Mouse (Mus musculus) urinary bladder, postnatal 36 days (tissue): ENCODE data around the gene Ccdc188.
A peak's percentile ranks its signal among the peaks of the same experiment; 100 is the strongest.

ENCODE experiments used
- DNase-seq, 2 experiments: peaks; one replicate each; pipeline ENCODE4 v3.0.0; 2022; ENCODE audit warnings: low spot score in 2 of 2, mixed read lengths in 1 of 2

Gene Ccdc188

GRCm38 (mm10) chr16:18201620-18202019 lies 16.1 kb upstream of the Ccdc188 start:
- no peak for DNase-seq

GRCm38 (mm10) chr16:18202061-18202460 lies 15.6 kb upstream of the Ccdc188 start:
- no peak for DNase-seq

DNA sequence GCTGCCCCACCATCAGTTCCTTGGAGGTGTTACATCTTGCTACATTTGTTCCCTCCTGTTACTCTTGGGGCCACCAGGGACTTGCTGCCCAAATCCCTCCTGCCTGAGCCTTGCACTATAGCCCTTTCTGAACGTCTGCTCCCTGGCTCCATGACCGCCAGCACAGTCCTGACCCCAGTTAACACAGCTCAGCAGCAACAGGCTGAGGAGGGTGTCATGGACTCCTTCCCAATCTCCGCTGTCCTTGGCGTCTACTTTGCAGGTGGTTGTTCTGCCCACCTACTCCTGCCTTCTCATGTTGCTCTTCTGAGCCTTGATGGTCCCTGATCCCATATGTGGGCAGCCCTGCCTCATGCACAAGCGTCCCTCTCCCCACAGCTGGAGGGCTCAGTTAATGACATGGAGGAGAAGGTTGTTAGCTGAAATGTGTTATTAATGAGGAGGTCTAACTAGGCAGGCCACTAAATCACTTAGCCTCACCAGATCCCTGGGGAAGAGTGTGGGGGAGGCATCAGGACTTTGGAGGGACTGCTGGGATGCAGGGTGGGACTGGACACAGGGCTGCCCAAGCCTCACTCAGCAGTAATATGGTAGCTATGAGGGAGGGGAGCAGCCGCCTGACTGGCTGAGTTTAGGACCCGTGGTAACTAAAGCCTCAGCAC lies 14.1 kb upstream of the Ccdc188 start:
- no peak for DNase-seq

- DNase-seq, result peak; percentile 55 to 59
Observed at GRCm38 (mm10) chr16:18210701-18211416, 6.8 kb upstream of the Ccdc188 start.

DNA sequence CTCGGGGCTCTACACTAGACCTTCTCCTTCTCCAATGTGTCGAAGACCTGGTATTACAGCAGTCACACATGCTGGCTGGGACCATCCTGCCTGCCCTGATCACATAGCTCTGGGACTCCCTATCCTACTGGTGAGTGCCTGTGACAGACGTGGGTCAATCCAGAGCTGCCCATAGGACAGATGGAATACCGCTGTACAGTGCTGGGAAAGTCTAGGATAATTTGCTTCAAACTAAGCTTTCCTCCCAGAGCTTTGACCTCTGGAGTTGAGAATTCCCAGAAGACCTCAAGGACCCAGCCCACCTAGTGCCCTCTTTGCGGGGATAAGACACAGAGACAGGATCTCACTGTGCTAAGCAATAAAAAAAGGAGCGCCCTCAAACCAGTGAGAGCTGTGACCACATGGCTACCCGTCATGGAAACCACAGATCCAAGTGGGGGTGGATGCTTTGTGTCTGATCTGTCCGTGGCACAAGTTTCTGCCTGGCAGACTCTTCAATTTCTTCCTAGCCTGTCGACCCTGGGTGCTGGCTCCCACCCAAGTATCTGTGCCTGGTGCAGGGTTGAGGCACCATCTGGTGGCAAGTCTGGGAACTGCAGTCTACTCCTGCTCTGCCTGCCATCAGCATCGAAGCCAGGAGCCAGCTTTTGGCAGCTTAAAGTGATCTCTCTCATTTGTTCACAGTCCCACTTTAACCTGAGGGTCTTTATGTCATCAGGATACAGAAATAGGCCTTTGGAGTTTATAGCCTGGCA lies 6.1 kb upstream of the Ccdc188 start:
- DNase-seq, result peak; percentile 75 to 79

- DNase-seq, result no peak
Observed at GRCm38 (mm10) chr16:18213689-18214088, 4.0 kb upstream of the Ccdc188 start.

DNA sequence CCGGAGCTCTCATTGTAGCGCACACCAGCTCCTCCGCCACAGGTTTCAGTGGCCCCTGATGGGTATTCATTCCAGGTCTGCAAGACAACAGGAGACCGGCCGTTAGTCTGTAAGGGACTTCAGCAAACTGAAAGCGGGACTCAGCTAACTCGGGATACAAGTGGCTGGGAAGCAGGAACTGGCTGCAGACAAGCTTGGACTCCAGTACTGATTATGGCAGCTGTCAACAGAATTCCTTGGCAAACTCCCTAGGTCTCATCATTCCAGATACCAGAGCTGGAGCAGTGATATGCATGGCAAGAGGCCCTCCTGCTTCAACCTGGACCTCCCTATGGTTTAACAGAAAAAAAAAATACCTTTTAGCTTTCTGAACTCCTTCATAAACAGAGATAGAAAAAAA lies 2.8 kb upstream of the Ccdc188 start:
- no peak for DNase-seq

DNA sequence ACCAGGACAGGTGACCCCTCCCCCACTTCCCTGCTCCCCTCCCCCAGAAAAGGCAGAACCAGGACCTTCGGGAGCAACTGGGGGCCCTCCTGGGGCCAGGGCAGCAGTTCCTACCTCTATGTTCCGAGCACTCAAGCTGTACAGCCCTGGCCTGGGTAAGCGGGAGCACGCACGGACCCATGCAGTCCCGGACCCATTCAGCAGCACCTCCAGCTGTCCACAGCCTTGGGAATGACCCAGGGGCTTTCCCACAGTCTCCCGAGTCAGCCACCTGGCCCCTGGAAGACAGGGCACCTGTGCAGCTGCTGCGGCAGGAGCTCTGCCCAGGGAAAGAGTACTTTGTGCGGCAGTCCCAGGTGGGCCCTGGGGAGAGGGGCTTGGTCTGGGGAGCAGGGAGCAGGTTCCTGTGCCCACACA lies 909 bp downstream of the Ccdc188 start:
- no peak for DNase-seq

- DNase-seq, result no peak
Observed at GRCm38 (mm10) chr16:18220001-18220400, 2.3 kb downstream of the Ccdc188 start.

DNA sequence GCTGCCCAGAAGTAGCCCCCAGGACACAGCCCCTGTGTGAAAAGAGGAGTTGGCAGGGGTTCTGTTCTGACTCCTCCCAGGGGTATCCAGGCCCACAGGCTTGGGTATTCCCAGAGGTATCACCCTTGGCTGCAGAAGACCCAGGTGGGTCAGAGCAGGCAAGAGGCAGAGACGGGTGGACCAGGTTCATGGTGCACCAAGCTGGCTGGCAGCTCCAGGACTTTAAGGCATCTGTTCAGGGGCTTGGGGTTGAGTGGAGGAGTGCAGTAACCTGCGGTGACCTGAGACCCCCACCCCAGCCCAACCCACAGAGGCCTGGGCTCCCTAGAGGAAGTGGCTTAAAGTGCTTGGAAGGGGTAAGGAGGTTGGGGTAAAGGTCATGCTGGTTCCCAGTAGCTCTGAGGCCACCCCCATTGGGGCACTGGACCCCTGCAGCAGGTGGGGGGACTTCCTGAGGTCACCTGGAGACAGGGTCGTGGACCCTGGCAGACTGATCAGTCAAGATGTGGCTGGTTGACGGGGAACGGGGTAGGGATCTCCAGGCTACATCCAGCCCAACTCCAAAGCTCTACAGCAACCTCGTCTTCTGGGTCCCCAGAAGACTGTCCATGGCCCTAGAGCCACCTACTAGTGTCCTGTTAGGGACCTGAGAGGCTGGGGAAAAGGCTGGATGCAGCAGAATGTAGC lies 3.3 kb downstream of the Ccdc188 start:
- DNase-seq, result no peak

- no peak for DNase-seq
Observed at GRCm38 (mm10) chr16:18221543-18221898, 3.8 kb downstream of the Ccdc188 start.

DNA sequence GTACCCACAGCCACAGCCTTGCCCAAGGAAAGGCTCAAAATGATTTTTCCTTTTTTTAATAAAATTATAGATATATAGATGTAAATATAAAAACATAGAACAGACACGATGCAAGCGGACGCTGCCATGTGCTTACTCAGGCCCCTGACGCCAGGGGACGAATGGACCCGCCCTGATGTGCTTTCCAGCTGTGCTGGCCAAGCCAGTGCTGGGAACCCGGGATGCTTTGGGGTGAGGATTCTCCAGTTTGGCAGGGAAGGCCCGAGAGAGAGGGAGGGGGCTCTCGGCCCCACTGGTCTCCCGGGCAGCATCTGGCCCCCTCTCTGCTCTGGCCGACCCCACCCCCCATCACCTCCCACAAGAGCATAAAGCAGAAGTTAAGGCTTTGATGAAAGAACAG lies 4.5 kb downstream of the Ccdc188 start:
- no peak for DNase-seq

DNA sequence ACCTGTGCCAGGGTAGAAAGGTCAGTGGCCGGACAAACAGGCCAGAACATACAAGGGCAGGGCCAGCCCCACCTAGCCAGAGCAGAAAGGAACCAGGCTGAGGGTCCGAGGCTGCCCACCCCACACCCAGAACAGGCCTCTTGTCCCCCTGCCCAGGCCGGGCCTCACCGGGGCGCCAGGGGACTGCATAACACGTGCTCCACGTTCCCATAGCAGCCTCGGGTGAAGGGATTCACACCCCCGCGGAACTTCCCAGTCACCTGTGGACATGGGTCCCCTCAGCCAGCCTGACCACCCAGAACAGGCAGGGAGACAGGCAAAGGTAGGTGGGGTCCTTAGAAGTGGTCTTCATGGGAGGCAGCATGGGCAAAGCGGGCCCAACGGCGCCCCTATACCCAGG lies 9.5 kb downstream of the Ccdc188 start:
- no peak for DNase-seq

DNA sequence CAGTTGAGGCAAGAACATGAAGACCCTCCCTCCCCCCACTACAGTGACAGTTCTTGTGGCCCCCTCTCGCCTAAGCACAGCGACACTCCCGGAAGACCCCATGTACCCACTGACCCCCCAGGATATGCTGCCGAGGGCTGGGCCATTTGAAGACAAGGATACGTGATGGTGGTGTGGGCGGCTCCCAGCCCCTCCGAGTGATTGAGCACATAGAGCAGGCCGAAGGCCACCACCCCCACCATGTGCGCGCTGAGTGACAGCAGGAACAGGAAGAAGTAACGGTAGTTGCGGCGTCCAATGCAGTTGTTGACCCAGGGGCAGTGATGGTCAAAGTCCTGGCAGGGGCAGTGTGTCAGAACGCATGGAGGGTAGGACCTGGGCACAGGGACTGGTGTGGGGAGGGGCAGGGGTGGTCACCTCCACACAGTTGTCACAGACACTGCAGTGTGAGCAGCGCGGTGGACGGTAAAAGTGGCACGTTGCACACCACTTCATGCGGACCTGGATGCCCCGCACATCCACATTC lies 10.3 kb downstream of the Ccdc188 start:
- no peak for DNase-seq

GRCm38 (mm10) chr16:18228856-18229255 lies 11.2 kb downstream of the Ccdc188 start:
- no peak for DNase-seq

GRCm38 (mm10) chr16:18229622-18230021 lies 11.9 kb downstream of the Ccdc188 start:
- no peak for DNase-seq

- no peak for DNase-seq
Observed at GRCm38 (mm10) chr16:18230617-18231016, 12.9 kb downstream of the Ccdc188 start.

GRCm38 (mm10) chr16:18231047-18231446 lies 13.4 kb downstream of the Ccdc188 start:
- no peak for DNase-seq

- DNase-seq, result no peak
Observed at GRCm38 (mm10) chr16:18231451-18231850, 13.8 kb downstream of the Ccdc188 start.

- no peak for DNase-seq
Observed at GRCm38 (mm10) chr16:18233451-18233850, 15.8 kb downstream of the Ccdc188 start.

GRCm38 (mm10) chr16:18233919-18234670 lies 16.4 kb downstream of the Ccdc188 start:
- no peak for DNase-seq
